In the genomic region with DNA sequence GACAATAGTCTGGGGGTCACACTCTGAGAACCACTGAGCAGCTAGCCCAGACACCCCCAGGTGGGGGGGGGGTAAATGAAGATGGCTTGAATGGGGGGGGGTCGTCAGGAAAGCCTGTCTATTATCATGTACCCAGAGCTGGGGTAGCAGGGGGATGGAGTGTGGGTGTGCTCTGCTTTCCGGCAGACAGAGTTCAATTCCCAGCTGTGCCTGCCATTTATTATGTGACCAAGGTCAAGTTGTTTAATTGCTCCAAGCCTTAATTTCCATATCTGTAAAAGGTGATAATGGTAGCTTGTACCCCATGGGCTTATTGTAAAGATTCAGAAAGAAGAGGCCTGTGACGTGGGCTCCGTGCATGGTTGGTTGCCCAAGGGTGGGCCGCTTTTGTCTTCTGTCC, we compare ENCODE assay signal across 24 mouse cellular contexts.
"Had no signal": no experiment of that assay in that cellular context is flagged by ENCODE, and none has a peak within 500 bp of the region (broad histone marks: within the 10 kb centered on the region; RNA-seq: fewer than 3 reads in every experiment).

No protein-coding gene starts in this region.

- H3K27me3 ChIP-seq: hindbrain, embryonic 15.5 days; intestine, embryonic 15.5 days had no signal

- H3K4me3 ChIP-seq: gastrocnemius, adult 2 months; heart, embryonic 10.5 days; heart, embryonic 12.5 days; hindbrain, embryonic 12.5 days; hindbrain, embryonic 15.5 days; intestine, embryonic 15.5 days; layer of hippocampus, adult 2 months; left cerebral cortex, adult 2 months; limb, embryonic 13.5 days; limb, embryonic 15.5 days; liver, embryonic 13.5 days; liver, embryonic 15.5 days had no signal

- H3K9me3 ChIP-seq: heart, embryonic 10.5 days; heart, embryonic 12.5 days; hindbrain, embryonic 12.5 days; hindbrain, embryonic 15.5 days; intestine, embryonic 15.5 days; limb, embryonic 13.5 days; limb, embryonic 15.5 days; liver, embryonic 13.5 days; liver, embryonic 15.5 days had no signal

- H3K9ac ChIP-seq: heart, embryonic 12.5 days; hindbrain, embryonic 12.5 days; hindbrain, embryonic 15.5 days; intestine, embryonic 15.5 days; limb, embryonic 13.5 days; limb, embryonic 15.5 days; liver, embryonic 13.5 days; liver, embryonic 15.5 days; liver, postnatal 0 days had no signal

- H3K4me1 ChIP-seq: heart, embryonic 10.5 days; heart, embryonic 12.5 days; intestine, embryonic 15.5 days; liver, embryonic 13.5 days; liver, embryonic 15.5 days had no signal

- H3K36me3 ChIP-seq: heart, embryonic 10.5 days; heart, embryonic 12.5 days; hindbrain, embryonic 12.5 days; hindbrain, embryonic 15.5 days; intestine, embryonic 15.5 days; limb, embryonic 13.5 days; limb, embryonic 15.5 days; liver, embryonic 13.5 days; liver, embryonic 15.5 days had no signal

- ATAC-seq: inflammation-experienced regulatory T-cells, adult 6 months; intestine, embryonic 15.5 days; intestine, postnatal 0 days; liver, postnatal 0 days had no signal

- DNase-seq: gastrocnemius, adult 2 months; gastrocnemius, postnatal 10 days; gastrocnemius, postnatal 25 days; heart, postnatal 10 days; heart, postnatal 4 days; kidney, postnatal 10 days; kidney, postnatal 25 days; kidney, postnatal 4 days; left cerebral cortex, postnatal 4 days; liver, embryonic 13.5 days; liver, postnatal 0 days had no signal

- H3K4me2 ChIP-seq: heart, embryonic 12.5 days; hindbrain, embryonic 12.5 days; hindbrain, embryonic 15.5 days; intestine, embryonic 15.5 days; limb, embryonic 13.5 days; limb, embryonic 15.5 days; liver, embryonic 11.5 days; liver, embryonic 13.5 days; liver, embryonic 15.5 days had no signal

- H3K27ac ChIP-seq: gastrocnemius, adult 2 months; heart, embryonic 10.5 days; hindbrain, embryonic 12.5 days; hindbrain, embryonic 15.5 days; intestine, embryonic 15.5 days; layer of hippocampus, adult 2 months; left cerebral cortex, adult 2 months; limb, embryonic 13.5 days; limb, embryonic 15.5 days; liver, embryonic 13.5 days; liver, embryonic 15.5 days had no signal
